Mouse (Mus musculus) lung, postnatal 0 days (tissue): ENCODE data around the gene Serpinb13.

ENCODE experiments used
- CTCF ChIP-seq: IDR thresholded peaks from 2 replicates; pipeline ENCODE4 v1.5.1; 2016; ENCODE audit warnings: antibody characterized with exemption, mild to moderate bottlenecking
- EP300 ChIP-seq: IDR thresholded peaks from 2 replicates; pipeline ENCODE4 v1.6.1; 2016; ENCODE audit warnings: antibody characterized with exemption, mild to moderate bottlenecking, control low read depth

- TF ChIP-seq CTCF (no peak), EP300 (no peak)
Measured at GRCm38 (mm10) chr1:107015210-107015609, 34.4 kb downstream of the Serpinb13 start.
